Mouse (Mus musculus) thymus, adult 2 months (tissue): Measurements from ENCODE around the gene Ppa2. TPM values are rescaled to one million over a fixed set of nuclear protein-coding genes. Genes with fewer than 3 reads are reported as not detected.

Experiments
- DNase-seq: peaks from one replicate; pipeline ENCODE4 v3.0.0; 2021
- H3K27ac ChIP-seq: fragments of 200-500 bp; 2 replicates; pipeline ENCODE4 v1.5.1; 2012; ENCODE audit warnings: low read length, control low read depth; ENCODE audit not compliant: control insufficient read depth, insufficient read depth
- H3K27me3 ChIP-seq: fragments of 200-500 bp; 2 replicates; pipeline ENCODE4 v1.6.1; 2012; ENCODE audit warnings: mild to moderate bottlenecking, low read length, moderate library complexity, mixed read lengths; ENCODE audit not compliant: control insufficient read depth, insufficient read depth
- H3K36me3 ChIP-seq: fragments of 200-500 bp; 2 replicates; pipeline ENCODE4 v1.6.1; 2012; ENCODE audit warnings: mild to moderate bottlenecking, low read length, moderate library complexity; ENCODE audit not compliant: control insufficient read depth, insufficient read depth
- H3K4me1 ChIP-seq: fragments of 200-500 bp; replicated peaks from 2 replicates; pipeline ENCODE4 v1.6.1; 2012; ENCODE audit warnings: low read length; ENCODE audit not compliant: control insufficient read depth, insufficient read depth
- H3K4me3 ChIP-seq: fragments of 200-500 bp; 2 replicates; pipeline ENCODE4 v1.5.1; 2012; ENCODE audit warnings: mild to moderate bottlenecking, low read length, control low read depth, moderate library complexity; ENCODE audit not compliant: control insufficient read depth, insufficient read depth
- CTCF ChIP-seq: fragments of 200-500 bp; IDR thresholded peaks from 2 replicates; pipeline ENCODE4 v1.5.1; 2012; ENCODE audit warnings: mild to moderate bottlenecking, control low read depth, low read length, moderate library complexity, borderline replicate concordance; ENCODE audit not compliant: control insufficient read depth, poor library complexity, insufficient read depth; ENCODE audit errors: extremely low read depth
- POLR2A ChIP-seq: fragments of 200-500 bp; IDR thresholded peaks from 2 replicates; pipeline ENCODE4 v1.6.1; 2012; ENCODE audit warnings: mild to moderate bottlenecking, low read length, control low read depth, moderate library complexity; ENCODE audit not compliant: control insufficient read depth, poor library complexity, insufficient read depth; ENCODE audit errors: extremely low read depth
- WGBS: fragments of 180-500 bp; shearing (Covaris S2); methylation state at CpG from one replicate; pipeline ENCODE4 v1.1.7; 2018; 5-methylcytosine and 5-hydroxymethylcytosine counted together
- polyA plus RNA-seq: library from polyadenylated mRNA; depleted of rRNA; stranded (reverse); fragments of >200 nt; gene quantifications from 2 replicates; pipeline ENCODE4 v1.2.3, GENCODE M21; 2012

Ppa2 gene
- polyA plus RNA-seq, 1 experiment: 38.5 TPM

GRCm38 (mm10) chr3:133335166-133335565 lies 25.3 kb downstream of the Ppa2 start:
- no peak for DNase-seq
- WGBS: 65% methylated on average over 2 of the region's 2 CpGs
- Histone ChIP-seq H3K4me3 (no peak overlapping the region), H3K36me3 (no peaks in the 10 kb centered on the region), H3K4me1 (peaks cover 36% of the 10 kb centered on the region), H3K27me3 (no peaks in the 10 kb centered on the region), H3K27ac (no peak overlapping the region)
- TF ChIP-seq POLR2A (no peak), CTCF (no peak)

- Histone ChIP-seq H3K4me1 (peaks cover 34% of the 10 kb centered on the region), H3K27me3 (no peaks in the 10 kb centered on the region), H3K27ac (no peak overlapping the region), H3K36me3 (0 out of 2 replicates have a peak, but pooled peaks cover 4% of the 10 kb centered on the region), H3K4me3 (no peak overlapping the region)
- WGBS: 79% methylated on average over 7 of the region's 7 CpGs
- TF ChIP-seq POLR2A (no peak), CTCF (no peak)
- DNase-seq: no peak
Observed at GRCm38 (mm10) chr3:133336400-133336799, 26.5 kb downstream of the Ppa2 start.

- no peak overlapping the region for H3K27ac ChIP-seq
- no peak for DNase-seq
- H3K27me3 ChIP-seq: no peaks in the 10 kb centered on the region
- 21% methylated on average over 9 of the region's 9 CpGs for WGBS
- no peak overlapping the region for H3K4me3 ChIP-seq
- H3K4me1 ChIP-seq: peaks cover 19% of the 10 kb centered on the region
- H3K36me3 ChIP-seq: 0 out of 2 replicates have a peak, but pooled peaks cover 4% of the 10 kb centered on the region
- TF ChIP-seq POLR2A (no peak), CTCF (no peak)
Observed at GRCm38 (mm10) chr3:133338851-133339356, 29.0 kb downstream of the Ppa2 start.

- H3K27ac ChIP-seq: no peak overlapping the region
- no peak overlapping the region for H3K4me3 ChIP-seq
- TF ChIP-seq POLR2A (no peak), CTCF (no peak)
- H3K36me3 ChIP-seq: 0 out of 2 replicates have a peak, but pooled peaks cover 4% of the 10 kb centered on the region
- H3K4me1 ChIP-seq: peaks cover 18% of the 10 kb centered on the region
- no peaks in the 10 kb centered on the region for H3K27me3 ChIP-seq
- WGBS: 4% methylated on average over 11 of the region's 11 CpGs
- DNase-seq: peak; percentile 44
Observed at GRCm38 (mm10) chr3:133339411-133339823, 29.5 kb downstream of the Ppa2 start.

- Histone ChIP-seq H3K4me1 (peaks cover 13% of the 10 kb centered on the region), H3K27ac (no peak overlapping the region), H3K4me3 (no peak overlapping the region), H3K36me3 (0 out of 2 replicates have a peak, but pooled peaks cover 4% of the 10 kb centered on the region), H3K27me3 (no peaks in the 10 kb centered on the region)
- no peak for DNase-seq
- WGBS: 96% methylated on average over 11 of the region's 11 CpGs
- no peak for TF ChIP-seq CTCF
- TF ChIP-seq POLR2A: no peak
Observed at GRCm38 (mm10) chr3:133341106-133341505, 31.2 kb downstream of the Ppa2 start.

GRCm38 (mm10) chr3:133347535-133347934 lies 37.6 kb downstream of the Ppa2 start:
- Histone ChIP-seq H3K27ac (no peak overlapping the region), H3K4me3 (no peak overlapping the region), H3K27me3 (no peaks in the 10 kb centered on the region), H3K36me3 (no peaks in the 10 kb centered on the region), H3K4me1 (no peaks in the 10 kb centered on the region)
- 80% methylated on average over 7 of the region's 7 CpGs for WGBS
- TF ChIP-seq POLR2A (no peak), CTCF (no peak)
- no peak for DNase-seq

GRCm38 (mm10) chr3:133348847-133349246 lies 38.9 kb downstream of the Ppa2 start:
- Histone ChIP-seq H3K27me3 (no peaks in the 10 kb centered on the region), H3K36me3 (no peaks in the 10 kb centered on the region), H3K4me3 (no peak overlapping the region), H3K4me1 (no peaks in the 10 kb centered on the region), H3K27ac (no peak overlapping the region)
- DNase-seq: no peak
- no peak for TF ChIP-seq POLR2A
- TF ChIP-seq CTCF: no peak
- WGBS: 98% methylated on average over 2 of the region's 2 CpGs
